Mouse (Mus musculus): ENCODE measurements around the gene Tsc22d1.

- no peak for TF ChIP-seq POLR2A (IDR thresholded peaks at IDR 0.05; ENCODE audit: extremely low read depth, insufficient read depth, low read length)
- no peak for TF ChIP-seq CTCF (IDR thresholded peaks at IDR 0.05; ENCODE audit: extremely low read depth, insufficient read depth, low read length)
These were observed 56.5 kb downstream of the Tsc22d1 start for GRCm38 (mm10) chr14:76471301-76471700.

Data from cortical plate, adult 2 months (tissue).